Mouse (Mus musculus): ENCODE measurements around the gene Msh5. TPM values are rescaled to one million over a fixed set of nuclear protein-coding genes. Genes with fewer than 3 reads are reported as not detected.

Msh5 gene
- total RNA-seq, 1 experiment: 2.7 TPM

- in situ Hi-C loops (cut with MboI; ENCODE audit: low sequenced_read_pairs in 2 of 2, unreplicated experiment in 2 of 2): no loop called here
- Histone ChIP-seq H3K9me3 (ENCODE audit: control insufficient read depth, insufficient read depth, low read depth, low read length) (no peaks in the 10 kb centered on the region), H3K27ac (ENCODE audit: insufficient read depth, low read depth, low read length, poor library complexity, severe bottlenecking) (peak within 1 kb of the TSS; percentile 85), H3K9ac (ENCODE audit: insufficient read depth, low read depth, low read length, poor library complexity, severe bottlenecking) (peak within 1 kb of the TSS; percentile 67), H3K36me3 (ENCODE audit: control insufficient read depth, insufficient read depth, low read length, poor library complexity, severe bottlenecking) (peaks cover 8% of the 10 kb centered on the region; the same call in 1 of the 2 replicates), H3K4me1 (ENCODE audit: control insufficient read depth in 2 of 2, insufficient read depth in 2 of 2, low read length in 2 of 2, poor library complexity in 1 of 2) (peaks cover 6 to 32% of the 10 kb centered on the region in 2 experiments), H3K4me3 (ENCODE audit: insufficient read depth in 1 of 2, low read depth in 1 of 2, low read length in 2 of 2, poor library complexity in 1 of 2, severe bottlenecking in 1 of 2) (peak within 1 kb of the TSS; percentile 63 to 64)
- peak; percentile 77 for DNase-seq (ENCODE audit: low read depth, low spot score)
- no peak for TF ChIP-seq ZC3H11A (IDR thresholded peaks at IDR 0.05; ENCODE audit: borderline replicate concordance, low read depth, low read length)
- no peak for TF ChIP-seq ZNF384 (IDR thresholded peaks at IDR 0.05; ENCODE audit: low read depth, low read length)
- TF ChIP-seq MAFK (IDR thresholded peaks at IDR 0.05; ENCODE audit: insufficient read depth, low read depth, low read length): no peak
- no peak for TF ChIP-seq CHD2 (IDR thresholded peaks at IDR 0.05; ENCODE audit: low read depth, low read length)
- no peak for TF ChIP-seq HCFC1 (IDR thresholded peaks at IDR 0.05; ENCODE audit: borderline replicate concordance, insufficient read depth, low read length)
These were observed 18.7 kb upstream of the Msh5 start, which contains the start of gene Ly6g6c for GRCm38 (mm10) chr17:35064951-35065947. Gene Ly6g6c (plus strand): TSS chr17:35065388.

- in situ Hi-C loops (cut with MboI; ENCODE audit: low sequenced_read_pairs in 2 of 2, unreplicated experiment in 2 of 2): no loop called here
- TF ChIP-seq CHD2 (IDR thresholded peaks at IDR 0.05; ENCODE audit: low read depth, low read length) (no peak), ZNF384 (IDR thresholded peaks at IDR 0.05; ENCODE audit: low read depth, low read length) (no peak), MAFK (IDR thresholded peaks at IDR 0.05; ENCODE audit: insufficient read depth, low read depth, low read length) (no peak), HCFC1 (IDR thresholded peaks at IDR 0.05; ENCODE audit: borderline replicate concordance, insufficient read depth, low read length) (no peak), ZC3H11A (IDR thresholded peaks at IDR 0.05; ENCODE audit: borderline replicate concordance, low read depth, low read length) (no peak)
- Histone ChIP-seq H3K4me3 (ENCODE audit: insufficient read depth in 1 of 2, low read depth in 1 of 2, low read length in 2 of 2, poor library complexity in 1 of 2, severe bottlenecking in 1 of 2) (peak overlapping the region; percentile 29 to 64; a peak in 3 of 4 replicates), H3K9me3 (ENCODE audit: control insufficient read depth, insufficient read depth, low read depth, low read length) (no peaks in the 10 kb centered on the region), H3K36me3 (ENCODE audit: control insufficient read depth, insufficient read depth, low read length, poor library complexity, severe bottlenecking) (peaks cover 10% of the 10 kb centered on the region; the same call in 1 of the 2 replicates), H3K27ac (ENCODE audit: insufficient read depth, low read depth, low read length, poor library complexity, severe bottlenecking) (peak overlapping the region; percentile 55), H3K9ac (ENCODE audit: insufficient read depth, low read depth, low read length, poor library complexity, severe bottlenecking) (no peak overlapping the region), H3K4me1 (ENCODE audit: control insufficient read depth in 2 of 2, insufficient read depth in 2 of 2, low read length in 2 of 2, poor library complexity in 1 of 2) (peaks cover 6 to 34% of the 10 kb centered on the region in 2 experiments)
- DNase-seq (ENCODE audit: low read depth, low spot score): no peak
These were observed 17.9 kb upstream of the Msh5 start for GRCm38 (mm10) chr17:35064378-35064877.

- no peak for DNase-seq (ENCODE audit: low read depth, low spot score)
- TF ChIP-seq HCFC1 (IDR thresholded peaks at IDR 0.05; ENCODE audit: borderline replicate concordance, insufficient read depth, low read length) (no peak), CHD2 (IDR thresholded peaks at IDR 0.05; ENCODE audit: low read depth, low read length) (no peak), ZC3H11A (IDR thresholded peaks at IDR 0.05; ENCODE audit: borderline replicate concordance, low read depth, low read length) (no peak), ZNF384 (IDR thresholded peaks at IDR 0.05; ENCODE audit: low read depth, low read length) (no peak), MAFK (IDR thresholded peaks at IDR 0.05; ENCODE audit: insufficient read depth, low read depth, low read length) (no peak)
- no peaks in the 10 kb centered on the region for H3K9me3 ChIP-seq (ENCODE audit: control insufficient read depth, insufficient read depth, low read depth, low read length)
- in situ Hi-C loops (cut with MboI; ENCODE audit: low sequenced_read_pairs in 2 of 2, unreplicated experiment in 2 of 2): no loop called here
- H3K27ac ChIP-seq (ENCODE audit: insufficient read depth, low read depth, low read length, poor library complexity, severe bottlenecking): no peak overlapping the region
- no peak overlapping the region for H3K9ac ChIP-seq (ENCODE audit: insufficient read depth, low read depth, low read length, poor library complexity, severe bottlenecking)
- peaks cover 10% of the 10 kb centered on the region; the same call in 1 of the 2 replicates for H3K36me3 ChIP-seq (ENCODE audit: control insufficient read depth, insufficient read depth, low read length, poor library complexity, severe bottlenecking)
- H3K4me3 ChIP-seq (ENCODE audit: insufficient read depth in 1 of 2, low read depth in 1 of 2, low read length in 2 of 2, poor library complexity in 1 of 2, severe bottlenecking in 1 of 2): no peak overlapping the region
- peaks cover 6 to 34% of the 10 kb centered on the region in 2 experiments for H3K4me1 ChIP-seq (ENCODE audit: control insufficient read depth in 2 of 2, insufficient read depth in 2 of 2, low read length in 2 of 2, poor library complexity in 1 of 2)
These were observed 16.9 kb upstream of the Msh5 start for GRCm38 (mm10) chr17:35063466-35063865.

GRCm38 (mm10) chr17:35061299-35061698, 14.8 kb upstream of the Msh5 start:
- peaks cover 16% of the 10 kb centered on the region; the same call in 1 of the 2 replicates for H3K36me3 ChIP-seq (ENCODE audit: control insufficient read depth, insufficient read depth, low read length, poor library complexity, severe bottlenecking)
- TF ChIP-seq CHD2 (IDR thresholded peaks at IDR 0.05; ENCODE audit: low read depth, low read length) (no peak), ZC3H11A (IDR thresholded peaks at IDR 0.05; ENCODE audit: borderline replicate concordance, low read depth, low read length) (no peak), MAFK (IDR thresholded peaks at IDR 0.05; ENCODE audit: insufficient read depth, low read depth, low read length) (no peak), ZNF384 (IDR thresholded peaks at IDR 0.05; ENCODE audit: low read depth, low read length) (no peak), HCFC1 (IDR thresholded peaks at IDR 0.05; ENCODE audit: borderline replicate concordance, insufficient read depth, low read length) (no peak)
- no peaks in the 10 kb centered on the region for H3K9me3 ChIP-seq (ENCODE audit: control insufficient read depth, insufficient read depth, low read depth, low read length)
- no peak overlapping the region for H3K27ac ChIP-seq (ENCODE audit: insufficient read depth, low read depth, low read length, poor library complexity, severe bottlenecking)
- peaks cover 6 to 35% of the 10 kb centered on the region in 2 experiments for H3K4me1 ChIP-seq (ENCODE audit: control insufficient read depth in 2 of 2, insufficient read depth in 2 of 2, low read length in 2 of 2, poor library complexity in 1 of 2)
- no peak for DNase-seq (ENCODE audit: low read depth, low spot score)
- no peak overlapping the region; a peak in 1 of 4 replicates for H3K4me3 ChIP-seq (ENCODE audit: insufficient read depth in 1 of 2, low read depth in 1 of 2, low read length in 2 of 2, poor library complexity in 1 of 2, severe bottlenecking in 1 of 2)
- no peak overlapping the region for H3K9ac ChIP-seq (ENCODE audit: insufficient read depth, low read depth, low read length, poor library complexity, severe bottlenecking)
- in situ Hi-C loops (cut with MboI; ENCODE audit: low sequenced_read_pairs in 2 of 2, unreplicated experiment in 2 of 2): no loop called here
